Mouse (Mus musculus) layer of hippocampus, postnatal 14 days (tissue): ENCODE results near the gene Vmn1r207-ps. TPM values are rescaled to one million over a fixed set of nuclear protein-coding genes. Genes with fewer than 3 reads are reported as not detected.
"Not testable (repeated sequence)": the region's sequence is repeated elsewhere in the genome, so short reads cannot be mapped to it uniquely, and the experiment has no call there.

Experiments used
- DNase-seq, 2 experiments: peaks; one replicate each; pipeline ENCODE4 v3.0.0; 2021 to 2022; ENCODE audit warnings: low spot score in 2 of 2, mixed read lengths in 1 of 2
- long read RNA-seq, 2 experiments: library from polyadenylated mRNA; stranded (forward); transcript quantifications; one replicate each; pipeline ENCODE4 v2.0.0; 2021
- total RNA-seq, 2 experiments: library from RNA; stranded (reverse); gene quantifications; 2 replicates each; pipeline ENCODE4 v1.2.3; 2021

The Vmn1r207-ps gene
- total RNA-seq: under 1 TPM; 0.07 to 0.19 TPM
- long read RNA-seq, experiment 1: 0 reads
- long read RNA-seq, experiment 2: 0 reads

GRCm38 (mm10) chr13:22729529-22729928 lies at the start of gene Vmn1r207-ps:
Gene Vmn1r207-ps, minus strand, starts transcription at chr13:22729629.
- DNase-seq: not testable (repeated sequence)

GRCm38 (mm10) chr13:22777300-22777699 lies 47.9 kb upstream of the Vmn1r207-ps start, which contains the start of gene Vmn1r208:
Gene Vmn1r208, minus strand, starts transcription at chr13:22777400.
- not testable (repeated sequence) for DNase-seq

DNA sequence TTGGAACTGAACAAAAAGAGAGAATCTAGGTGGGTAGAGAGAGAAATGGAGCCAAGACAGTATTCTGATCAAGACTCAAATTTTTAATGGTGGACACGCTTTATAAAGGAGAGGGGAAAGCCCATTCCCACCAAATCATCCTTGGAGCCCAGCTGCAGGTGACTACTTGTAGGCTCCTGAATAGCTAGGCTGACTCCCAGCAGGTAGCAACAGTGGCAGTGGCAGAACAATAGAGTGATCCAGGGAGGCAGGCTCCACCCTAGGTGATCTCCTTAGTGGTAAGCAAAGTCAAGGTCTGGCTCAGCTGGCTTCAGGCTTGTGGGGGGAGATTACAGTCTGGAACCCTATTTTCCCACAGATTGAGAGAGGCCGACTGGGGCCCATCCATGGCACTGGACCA lies 42.2 kb upstream of the Vmn1r207-ps start:
- DNase-seq: not testable (repeated sequence)

GRCm38 (mm10) chr13:22747524-22747923 lies 18.1 kb upstream of the Vmn1r207-ps start:
- no peak for DNase-seq

- not testable (repeated sequence) for DNase-seq
Measured at GRCm38 (mm10) chr13:22706947-22707346, 22.5 kb downstream of the Vmn1r207-ps start.

DNA sequence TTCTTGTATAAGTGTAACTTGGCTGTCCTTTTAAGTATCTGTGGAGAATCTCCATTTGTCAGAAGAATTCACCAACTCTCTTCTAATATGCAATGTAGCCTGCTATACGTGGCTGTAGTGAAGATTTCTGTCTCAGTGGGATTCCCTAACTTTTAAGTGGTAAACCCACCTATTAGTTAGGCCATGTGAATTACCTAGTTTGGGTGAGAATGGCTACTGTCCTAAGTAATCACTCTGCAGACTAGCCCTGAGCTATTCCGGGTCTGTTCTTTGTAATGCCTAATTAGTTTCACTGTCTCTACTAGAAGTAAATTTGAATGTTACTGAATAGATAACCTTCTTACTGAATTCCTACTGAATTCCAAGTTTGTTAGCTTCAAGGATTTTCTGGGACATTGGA lies 26.5 kb downstream of the Vmn1r207-ps start:
- not testable (repeated sequence) for DNase-seq

Other genes starting within 250 kb of the Vmn1r207-ps start
- under 1 TPM in 1 of 2 experiments, not detected in 1; 0.07 TPM for gene Vmn1r202, start 224.2 kb downstream of the Vmn1r207-ps start, total RNA-seq
- gene Vmn1r203, start 211.5 kb downstream of the Vmn1r207-ps start, total RNA-seq: not detected
- not detected for gene Vmn1r204, start 176.4 kb downstream of the Vmn1r207-ps start, total RNA-seq
- gene Vmn1r205, start 136.6 kb downstream of the Vmn1r207-ps start, total RNA-seq: not detected
- not detected for gene Vmn1r206, start 105.4 kb downstream of the Vmn1r207-ps start, total RNA-seq
- not detected for gene Vmn1r208, start 47.8 kb upstream of the Vmn1r207-ps start, total RNA-seq
- under 1 TPM in 1 of 2 experiments, not detected in 1; 0.07 TPM for gene Vmn1r209, start 80.1 kb upstream of the Vmn1r207-ps start, total RNA-seq
- gene Vmn1r210, start 101.7 kb upstream of the Vmn1r207-ps start, total RNA-seq: not detected
- not detected for gene Vmn1r211, start 127.9 kb upstream of the Vmn1r207-ps start, total RNA-seq
- gene Vmn1r212, start 154.6 kb upstream of the Vmn1r207-ps start, total RNA-seq: not detected